Mouse (Mus musculus) lung, adult 2 months (tissue): ENCODE measurements at regions not wholly inside any gene's neighbourhood (a gene's known extent, or its start where the extent isn't known, plus 50 kb on each side); places are given as distances from the start of the nearest gene placed in this dataset.

ENCODE experiments used
- CTCF ChIP-seq: fragments of 200-500 bp; IDR thresholded peaks from 2 replicates; pipeline ENCODE4 v1.5.1; 2011; ENCODE audit warnings: mild to moderate bottlenecking, low read length, control low read depth; ENCODE audit not compliant: insufficient read depth
- POLR2A ChIP-seq: fragments of 200-500 bp; IDR thresholded peaks from 2 replicates; pipeline ENCODE4 v1.6.1; 2011; ENCODE audit warnings: low read depth, mild to moderate bottlenecking, control low read depth, low read length, borderline replicate concordance; ENCODE audit errors: extremely low read depth

GRCm38 (mm10) chr14:100350021-100350790, 65.7 kb upstream of the Klf12 start:
- TF ChIP-seq POLR2A = no peak
- no peak for TF ChIP-seq CTCF
